Mouse (Mus musculus) liver, postnatal 0 days (tissue): ENCODE measurements at regions not wholly inside any gene's neighbourhood (a gene's known extent, or its start where the extent isn't known, plus 50 kb on each side); places are given as distances from the start of the nearest gene placed in this dataset.

ENCODE experiments used
- CTCF ChIP-seq: sonication (generic); IDR thresholded peaks from 2 replicates; pipeline ENCODE4 v1.5.1; 2016; ENCODE audit warnings: antibody characterized with exemption, low read depth
- EP300 ChIP-seq: IDR thresholded peaks from 2 replicates; pipeline ENCODE4 v1.6.1; 2016; ENCODE audit warnings: antibody characterized with exemption, low read depth, mild to moderate bottlenecking

DNA sequence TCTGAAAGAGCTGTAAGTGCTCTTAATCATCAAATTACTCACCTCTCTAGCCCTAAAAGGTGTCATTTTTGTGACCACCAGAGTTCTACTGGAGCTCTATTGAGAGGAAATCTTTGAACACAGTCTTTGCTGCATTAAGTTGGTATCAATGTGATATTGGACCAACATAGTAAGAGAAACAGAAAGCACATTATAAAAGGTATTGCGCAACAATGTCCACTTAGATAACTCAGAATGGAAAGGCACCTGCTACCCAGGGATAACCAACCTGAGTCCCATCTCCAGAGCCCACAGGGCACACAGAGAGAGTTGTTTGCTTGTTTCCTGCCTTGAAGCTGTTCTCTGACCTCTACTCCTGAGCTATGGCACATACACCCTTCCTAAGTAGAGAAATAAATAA, 106.4 kb upstream of the Med13l start:
- TF ChIP-seq CTCF (no peak), EP300 (no peak)
